Mouse (Mus musculus): ENCODE data around the gene Rag2.

The Rag2 gene

GRCm38 (mm10) chr2:101624526-101624925 lies at the start of gene Rag2:
Gene Rag2, plus strand, starts transcription at chr2:101624718.
- in situ Hi-C loops (cut with MboI), result no loop called here

DNA sequence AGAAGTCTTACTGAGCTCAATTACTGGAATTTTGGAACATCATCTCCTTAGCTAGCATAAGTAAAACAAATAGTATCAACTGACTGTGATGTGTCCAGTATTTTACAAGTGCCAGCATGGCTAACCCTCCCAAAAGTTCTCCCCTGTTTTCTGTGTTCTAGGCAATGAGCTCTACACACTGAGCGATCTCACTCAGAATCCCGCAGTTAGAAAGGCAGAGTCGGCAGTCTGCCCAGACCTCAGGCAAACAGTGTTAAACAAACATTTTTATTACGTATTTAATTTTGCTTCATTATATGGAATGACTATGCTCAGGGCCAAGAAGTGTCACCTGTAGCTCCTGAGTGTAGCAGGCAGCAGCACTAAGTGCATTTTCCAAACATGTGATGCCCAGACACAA lies 47.3 kb upstream of the Rag2 start:
- in situ Hi-C loops (cut with MboI), result no loop called here

GRCm38 (mm10) chr2:101580027-101580426 lies 44.5 kb upstream of the Rag2 start:
- in situ Hi-C loops (cut with MboI), result no loop called here

- in situ Hi-C loops (cut with MboI), result no loop called here
Measured at GRCm38 (mm10) chr2:101580428-101580827, 44.1 kb upstream of the Rag2 start.

- in situ Hi-C loops (cut with MboI), result no loop called here
Measured at GRCm38 (mm10) chr2:101580977-101581376, 43.5 kb upstream of the Rag2 start.

- in situ Hi-C loops (cut with MboI), result no loop called here
Measured at GRCm38 (mm10) chr2:101581418-101581817, 43.1 kb upstream of the Rag2 start.

GRCm38 (mm10) chr2:101591356-101591755 lies 33.2 kb upstream of the Rag2 start:
- in situ Hi-C loops (cut with MboI), result no loop called here

DNA sequence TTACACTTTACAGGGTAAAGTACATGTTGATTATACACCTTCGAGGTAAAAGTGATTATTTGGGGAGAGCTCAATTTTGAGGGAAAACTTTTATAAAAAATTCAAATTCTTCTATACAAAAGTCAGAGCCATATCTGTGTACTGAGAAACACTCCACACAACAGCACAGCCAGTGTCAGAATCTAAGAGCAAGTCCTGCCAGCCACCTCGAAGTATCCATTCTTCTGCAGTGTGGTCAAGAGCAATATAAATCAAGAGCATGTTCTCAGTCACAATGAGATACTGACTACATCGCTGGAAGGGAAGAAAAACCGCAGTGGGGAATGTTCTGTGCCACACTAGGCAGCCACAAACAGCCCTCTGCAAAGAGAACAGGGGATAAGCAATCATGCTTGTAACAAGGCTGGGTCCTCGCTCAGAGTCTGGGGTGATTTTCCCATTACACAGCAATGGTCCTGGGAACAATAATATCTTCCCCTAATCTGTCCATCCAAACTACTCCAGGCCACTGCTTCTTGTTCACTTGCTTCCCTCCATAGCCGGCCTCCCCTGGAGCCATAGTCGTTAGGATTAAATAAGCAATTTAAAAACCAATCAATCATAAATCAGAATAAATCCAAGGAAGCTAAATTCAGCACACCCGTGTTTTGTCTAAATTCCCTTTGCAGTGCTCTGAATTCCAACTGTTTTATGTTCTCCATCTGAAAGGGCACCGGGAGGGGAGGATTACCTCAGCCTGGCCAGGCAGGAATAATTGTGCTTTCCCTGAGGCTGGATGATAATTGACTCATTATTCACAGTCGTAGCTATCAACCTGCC lies 32.3 kb upstream of the Rag2 start:
- in situ Hi-C loops (cut with MboI), result no loop called here

GRCm38 (mm10) chr2:101592886-101593285 lies 31.6 kb upstream of the Rag2 start:
- in situ Hi-C loops (cut with MboI), result no loop called here

- in situ Hi-C loops (cut with MboI), result no loop called here
Measured at GRCm38 (mm10) chr2:101594681-101595080, 29.8 kb upstream of the Rag2 start.

DNA sequence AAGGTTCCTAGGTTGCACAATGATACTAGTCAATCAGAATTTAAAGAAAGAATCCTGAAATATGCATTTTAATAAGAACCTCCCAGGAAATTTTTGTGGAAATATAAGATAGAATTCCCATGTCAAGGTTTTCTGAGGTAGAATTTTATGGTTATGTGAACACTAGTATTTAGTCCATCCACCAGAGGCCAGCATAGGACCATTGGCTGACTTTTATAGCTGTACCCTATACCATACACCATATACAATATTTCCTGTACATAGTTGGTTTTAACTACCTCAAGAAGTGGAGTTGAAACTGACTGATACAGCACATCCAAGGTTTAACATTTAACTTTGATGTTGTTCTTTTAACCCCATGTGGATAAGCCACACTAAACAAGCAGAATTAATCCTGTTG lies 27.3 kb upstream of the Rag2 start:
- in situ Hi-C loops (cut with MboI), result no loop called here

- in situ Hi-C loops (cut with MboI), result no loop called here
Measured at GRCm38 (mm10) chr2:101598190-101599181, 26.0 kb upstream of the Rag2 start.

DNA sequence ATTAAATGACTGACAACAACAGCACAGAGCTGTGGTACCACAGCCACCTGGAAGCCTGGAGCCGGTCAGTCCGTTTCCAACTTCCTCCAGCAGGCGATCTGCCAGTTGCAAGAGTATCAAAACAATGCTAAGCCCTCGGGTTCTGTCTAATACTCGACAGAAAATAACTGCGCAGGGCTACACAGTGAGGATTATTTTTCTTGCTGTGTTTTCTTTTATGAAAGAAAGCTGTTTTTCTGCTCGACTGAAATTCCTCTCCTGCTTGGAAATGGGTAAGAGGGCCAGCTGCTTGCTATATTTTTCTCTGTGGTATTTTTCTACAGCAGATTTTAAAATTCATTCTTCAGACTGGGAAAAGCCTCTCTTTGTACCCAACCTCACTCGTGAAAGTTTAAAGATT lies 23.8 kb upstream of the Rag2 start:
- in situ Hi-C loops (cut with MboI), result no loop called here

- in situ Hi-C loops (cut with MboI), result no loop called here
Measured at GRCm38 (mm10) chr2:101603099-101603498, 21.4 kb upstream of the Rag2 start.

DNA sequence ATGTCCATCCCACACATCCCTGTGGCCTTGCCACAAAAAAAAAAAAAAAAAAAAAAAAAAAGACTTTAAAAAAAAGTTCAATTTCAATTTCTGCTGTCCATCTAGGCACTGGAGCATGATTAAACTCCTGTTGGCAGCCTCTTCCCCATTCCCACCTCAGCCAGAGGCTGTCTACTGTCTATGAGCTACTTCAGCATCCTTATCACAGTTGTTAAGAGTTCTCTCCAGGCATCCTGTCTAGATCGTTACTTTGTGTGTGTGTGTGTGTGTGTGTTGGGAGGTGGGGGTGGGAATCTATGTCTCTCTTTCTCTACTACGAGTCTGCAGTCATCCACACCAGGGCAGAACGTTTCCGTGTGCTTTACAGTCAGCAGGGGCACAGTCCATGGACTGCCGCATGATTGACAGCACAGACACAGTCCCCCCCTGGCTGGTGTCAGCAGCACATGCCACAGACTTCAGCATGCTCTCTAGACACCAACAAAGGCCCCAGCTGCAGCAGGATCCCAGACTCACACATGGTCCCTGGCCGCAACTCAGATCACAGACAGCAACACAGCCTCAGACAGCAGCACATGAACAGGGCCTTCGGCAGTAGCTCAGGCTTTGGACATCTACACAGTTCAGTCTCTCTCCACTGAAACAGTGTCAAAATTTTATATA lies 16.2 kb upstream of the Rag2 start:
- in situ Hi-C loops (cut with MboI), result no loop called here

- in situ Hi-C loops (cut with MboI), result no loop called here
Measured at GRCm38 (mm10) chr2:101610861-101611260, 13.7 kb upstream of the Rag2 start.

GRCm38 (mm10) chr2:101615464-101616305 lies 8.8 kb upstream of the Rag2 start:
- in situ Hi-C loops (cut with MboI), result no loop called here

DNA sequence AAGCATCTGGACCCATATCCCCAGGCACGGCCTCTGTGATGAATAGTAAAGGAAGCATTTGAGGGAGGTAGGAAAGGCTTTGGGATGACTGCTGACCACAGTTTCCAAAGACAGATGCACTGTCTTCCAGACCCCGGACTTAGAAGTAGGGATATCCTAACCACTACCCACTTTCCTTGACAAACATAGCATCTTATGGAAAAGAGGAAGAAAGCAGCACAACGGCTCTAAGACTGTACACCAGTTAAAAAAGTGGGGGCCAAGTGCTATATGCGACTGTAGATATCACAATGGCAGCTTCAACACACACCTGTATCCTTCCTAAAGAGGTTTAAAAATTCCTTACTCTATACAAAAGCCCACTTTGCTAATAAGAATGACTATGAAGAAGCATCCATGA lies 6.1 kb upstream of the Rag2 start:
- in situ Hi-C loops (cut with MboI), result no loop called here

DNA sequence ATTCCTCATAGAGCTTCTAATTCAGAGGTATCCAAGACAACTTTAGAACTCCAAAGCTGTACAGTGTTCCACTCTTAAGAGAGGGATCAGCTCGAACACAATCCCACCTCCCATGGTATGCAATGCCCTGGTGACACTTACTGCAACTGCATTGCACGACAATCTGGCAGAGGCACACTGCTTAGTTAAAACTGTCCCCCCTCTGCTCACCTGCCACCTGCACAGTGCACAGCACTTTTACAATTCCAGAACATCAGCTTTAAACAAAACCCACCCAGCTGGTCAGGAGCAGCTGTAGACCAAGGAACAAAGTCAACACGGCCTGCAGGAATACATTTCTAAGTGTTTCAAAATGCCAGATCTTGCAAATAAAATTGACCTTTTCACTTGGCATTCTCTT lies 3.6 kb upstream of the Rag2 start:
- in situ Hi-C loops (cut with MboI), result no loop called here

GRCm38 (mm10) chr2:101621611-101622010 lies 2.9 kb upstream of the Rag2 start:
- in situ Hi-C loops (cut with MboI), result no loop called here

- in situ Hi-C loops (cut with MboI), result no loop called here
Measured at GRCm38 (mm10) chr2:101623042-101623441, 1.5 kb upstream of the Rag2 start.

Measured in mature B cell (primary cell).